Mouse (Mus musculus) testis, adult 2 months (tissue): ENCODE results near the gene Alyref2. TPM values are rescaled to one million over a fixed set of nuclear protein-coding genes. Genes with fewer than 3 reads are reported as not detected.

ENCODE experiments used
- H3K27ac ChIP-seq: fragments of 200-500 bp; 2 replicates; pipeline ENCODE4 v1.5.1; 2012; ENCODE audit warnings: low read depth, low read length; ENCODE audit not compliant: control insufficient read depth, insufficient read depth
- H3K27me3 ChIP-seq: fragments of 200-500 bp; 2 replicates; pipeline ENCODE4 v1.6.1; 2012; ENCODE audit warnings: mild to moderate bottlenecking, low read length, moderate library complexity; ENCODE audit not compliant: control insufficient read depth, insufficient read depth
- H3K36me3 ChIP-seq: fragments of 200-500 bp; 2 replicates; pipeline ENCODE4 v1.6.1; 2012; ENCODE audit warnings: mild to moderate bottlenecking, low read length; ENCODE audit not compliant: control insufficient read depth, insufficient read depth
- H3K4me1 ChIP-seq: fragments of 200-500 bp; 2 replicates; pipeline ENCODE4 v1.6.1; 2012; ENCODE audit warnings: low read length; ENCODE audit not compliant: control insufficient read depth, insufficient read depth
- H3K4me3 ChIP-seq: fragments of 200-500 bp; 2 replicates; pipeline ENCODE4 v1.5.1; 2012; ENCODE audit warnings: low read depth, mild to moderate bottlenecking, low read length, moderate library complexity, mixed read lengths; ENCODE audit not compliant: control insufficient read depth
- CTCF ChIP-seq: fragments of 200-500 bp; IDR thresholded peaks from 2 replicates; pipeline ENCODE4 v1.5.1; 2012; ENCODE audit warnings: low read depth, mild to moderate bottlenecking, inconsistent platforms, low read length, moderate library complexity; ENCODE audit not compliant: control insufficient read depth, insufficient read depth, insufficient replicate concordance
- POLR2A ChIP-seq: fragments of 200-500 bp; IDR thresholded peaks from 2 replicates; pipeline ENCODE4 v1.6.1; 2012; ENCODE audit warnings: low read depth, mild to moderate bottlenecking, inconsistent platforms, low read length, moderate library complexity; ENCODE audit not compliant: control insufficient read depth
- polyA plus RNA-seq: library from polyadenylated mRNA; depleted of rRNA; stranded (reverse); fragments of >200 nt; gene quantifications from 2 replicates; pipeline ENCODE4 v1.2.3, GENCODE M21; 2012

Gene Alyref2
- polyA plus RNA-seq, 1 experiment, result 2.2 TPM

DNA sequence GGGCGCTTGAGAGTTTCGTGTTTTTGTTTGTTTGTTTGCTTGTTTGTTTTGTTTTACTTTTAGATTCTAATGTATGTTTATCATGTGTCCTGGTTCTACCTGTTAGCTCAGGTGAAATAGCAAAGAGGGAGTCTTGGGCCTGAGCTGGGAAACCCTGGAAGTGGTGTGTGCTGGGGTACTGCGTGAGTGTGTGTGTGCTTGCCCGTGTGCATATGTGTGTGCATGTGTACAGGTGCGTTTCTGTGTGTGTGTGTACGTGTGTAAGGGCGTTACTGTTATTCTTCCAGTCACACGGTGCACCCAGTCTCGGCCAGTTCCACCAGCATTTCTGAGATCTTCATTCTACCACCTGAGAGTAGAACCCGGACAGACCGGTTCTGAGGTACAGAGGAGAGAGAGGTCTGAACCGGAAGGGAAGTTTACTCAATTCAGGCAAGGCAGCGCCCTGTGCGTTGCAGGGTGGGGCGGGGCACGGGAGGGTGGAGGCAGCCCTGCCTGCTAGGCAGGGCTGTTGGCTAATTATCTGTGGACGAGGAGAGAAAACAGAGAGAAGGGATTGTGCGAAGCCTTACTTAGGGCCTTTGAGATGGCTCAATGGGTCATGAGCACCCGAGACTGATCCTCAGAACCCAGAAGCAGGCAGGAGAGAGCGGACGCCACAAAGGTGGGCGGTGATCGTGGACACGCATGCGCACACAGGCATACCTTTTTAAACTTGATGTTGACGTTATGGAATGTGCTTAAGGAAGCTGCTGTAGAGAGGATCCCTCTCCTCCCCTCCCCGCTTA is 25.3 kb upstream of the Alyref2 start:
- H3K4me1 ChIP-seq, result peaks cover 9% of the 10 kb centered on the region
- H3K36me3 ChIP-seq, result no peaks in the 10 kb centered on the region
- H3K4me3 ChIP-seq, result peak overlapping the region; percentile 53
- TF ChIP-seq POLR2A, result no peak
- no peak for TF ChIP-seq CTCF
- H3K27ac ChIP-seq, result no peak overlapping the region
- no peaks in the 10 kb centered on the region for H3K27me3 ChIP-seq

DNA sequence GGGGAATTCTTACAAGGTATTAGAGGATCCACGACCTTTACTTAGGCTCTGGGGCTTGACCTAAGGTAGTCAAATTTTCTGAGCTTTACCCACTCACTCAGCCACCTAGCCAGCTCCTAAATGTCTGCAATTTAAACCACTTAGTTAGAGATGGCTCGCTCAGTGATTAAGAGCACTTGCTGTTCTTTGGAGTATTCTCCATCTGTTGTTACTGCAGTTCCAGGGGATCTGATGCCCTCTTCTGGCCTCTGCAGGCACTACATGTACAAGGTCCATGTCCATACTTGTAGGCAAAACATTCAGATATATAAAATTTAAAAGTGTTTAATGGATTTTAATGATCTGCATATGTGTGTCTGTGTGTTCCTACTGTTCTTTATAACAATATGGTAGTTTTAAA is 24.3 kb upstream of the Alyref2 start:
- TF ChIP-seq POLR2A, result no peak
- TF ChIP-seq CTCF, result no peak
- H3K4me1 ChIP-seq, result peaks cover 9% of the 10 kb centered on the region
- H3K4me3 ChIP-seq, result no peak overlapping the region
- no peak overlapping the region for H3K27ac ChIP-seq
- no peaks in the 10 kb centered on the region for H3K36me3 ChIP-seq
- no peaks in the 10 kb centered on the region for H3K27me3 ChIP-seq

DNA sequence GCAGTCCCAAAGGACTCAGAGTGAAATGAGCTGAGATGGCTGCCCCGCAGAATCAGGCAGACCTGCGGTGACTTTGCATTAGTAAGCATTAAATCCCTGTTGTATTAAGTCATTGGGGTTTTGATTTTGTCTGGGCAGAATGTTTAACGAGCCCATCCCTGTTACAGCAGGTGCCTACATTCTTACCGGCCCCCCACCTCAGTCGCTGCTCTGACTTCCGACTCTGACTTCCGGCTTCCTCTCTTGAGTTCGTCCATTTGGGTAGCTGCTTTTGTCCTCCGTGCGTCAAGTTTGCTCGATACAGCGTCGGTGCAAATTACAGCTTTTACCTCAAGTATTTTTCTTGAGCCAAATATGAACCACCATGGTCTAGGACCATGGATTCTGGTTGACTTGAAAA is 9.0 kb upstream of the Alyref2 start:
- TF ChIP-seq POLR2A (no peak), CTCF (no peak)
- peak overlapping the region; percentile 29 for H3K4me3 ChIP-seq
- H3K4me1 ChIP-seq, result no peaks in the 10 kb centered on the region
- no peaks in the 10 kb centered on the region for H3K36me3 ChIP-seq
- no peak overlapping the region for H3K27ac ChIP-seq
- no peaks in the 10 kb centered on the region for H3K27me3 ChIP-seq

DNA sequence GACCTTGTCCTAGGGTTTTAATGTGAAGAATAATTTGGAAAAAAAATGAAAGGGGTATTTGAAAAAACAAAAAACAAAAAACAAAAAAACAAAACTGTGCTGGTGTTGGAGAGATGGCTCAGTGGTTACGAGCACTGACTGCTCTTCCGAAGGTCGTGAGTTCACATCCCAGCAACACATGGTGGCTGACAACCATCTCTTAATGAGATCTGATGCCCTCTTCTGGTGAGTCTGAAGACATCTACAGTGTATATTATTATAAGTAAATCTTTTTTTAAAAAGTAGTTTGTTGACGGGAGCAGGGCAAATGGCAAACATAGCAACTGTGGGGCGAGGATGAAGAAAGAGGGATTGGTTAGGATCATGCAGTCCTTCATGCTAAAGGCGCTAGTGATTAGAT is 7.9 kb upstream of the Alyref2 start:
- Histone ChIP-seq H3K27ac (no peak overlapping the region), H3K27me3 (no peaks in the 10 kb centered on the region), H3K36me3 (no peaks in the 10 kb centered on the region), H3K4me1 (no peaks in the 10 kb centered on the region), H3K4me3 (no peak overlapping the region)
- TF ChIP-seq POLR2A (no peak), CTCF (no peak)

DNA sequence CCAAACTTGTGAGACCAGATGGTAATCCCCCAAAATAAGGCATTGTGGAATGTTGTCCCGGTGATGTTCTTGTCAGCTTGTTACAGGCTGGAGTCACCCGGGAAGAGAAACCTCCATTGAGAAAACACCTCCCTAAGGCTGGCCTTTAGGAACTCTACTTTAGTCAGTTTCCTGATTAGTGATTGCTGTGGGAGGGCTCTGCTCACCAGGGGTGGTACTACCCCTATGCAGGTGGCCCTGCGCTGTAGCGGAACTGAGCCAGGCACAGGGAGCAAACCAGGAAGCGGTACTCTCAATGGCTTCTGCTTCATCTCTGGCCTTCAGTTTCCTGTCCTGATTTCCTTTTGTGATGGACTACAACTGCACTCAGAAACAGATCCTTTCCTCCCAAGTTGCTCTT is 3.4 kb upstream of the Alyref2 start:
- no peaks in the 10 kb centered on the region for H3K27me3 ChIP-seq
- H3K27ac ChIP-seq, result no peak overlapping the region
- H3K4me1 ChIP-seq, result peaks cover 4% of the 10 kb centered on the region; the same call in 1 of the 2 replicates

DNA sequence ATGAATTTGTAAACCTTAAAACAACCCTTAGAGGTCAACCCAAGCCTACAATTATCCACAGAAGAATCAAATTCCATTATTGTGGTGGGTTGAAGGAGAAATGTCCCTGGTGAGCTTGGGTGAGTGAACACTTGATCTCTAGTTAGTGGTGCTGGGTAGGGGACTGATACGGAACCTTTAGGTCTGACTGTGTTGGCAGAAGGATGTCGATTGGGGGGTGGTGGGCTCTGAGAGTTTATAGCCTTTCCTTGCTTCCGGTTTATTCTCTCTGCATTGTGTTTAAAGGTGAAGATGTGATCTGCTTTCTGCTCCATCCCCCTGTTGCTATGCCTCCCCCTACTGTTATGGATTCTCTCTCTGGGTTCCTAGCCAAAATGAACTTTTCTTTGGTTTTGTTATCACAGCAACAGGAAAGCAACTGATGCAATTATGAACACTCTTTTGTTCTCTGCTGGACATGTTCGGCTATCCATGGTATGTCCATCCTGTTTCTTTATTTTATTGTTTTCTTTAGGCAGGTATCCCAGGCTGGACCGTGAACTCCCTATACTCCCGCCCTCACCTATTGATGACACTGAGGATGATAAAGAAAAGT is 2.2 kb upstream of the Alyref2 start:
- Histone ChIP-seq H3K4me1 (peaks cover 4% of the 10 kb centered on the region; the same call in 1 of the 2 replicates), H3K27ac (no peak overlapping the region), H3K27me3 (no peaks in the 10 kb centered on the region), H3K4me3 (no peak overlapping the region), H3K36me3 (no peaks in the 10 kb centered on the region)
- TF ChIP-seq POLR2A (no peak), CTCF (no peak)

More for the DNA sequence above, 3.4 kb upstream of the Alyref2 start:
- TF ChIP-seq CTCF (no peak), POLR2A (no peak)
- H3K36me3 ChIP-seq, result no peaks in the 10 kb centered on the region
- no peak overlapping the region for H3K4me3 ChIP-seq

DNA sequence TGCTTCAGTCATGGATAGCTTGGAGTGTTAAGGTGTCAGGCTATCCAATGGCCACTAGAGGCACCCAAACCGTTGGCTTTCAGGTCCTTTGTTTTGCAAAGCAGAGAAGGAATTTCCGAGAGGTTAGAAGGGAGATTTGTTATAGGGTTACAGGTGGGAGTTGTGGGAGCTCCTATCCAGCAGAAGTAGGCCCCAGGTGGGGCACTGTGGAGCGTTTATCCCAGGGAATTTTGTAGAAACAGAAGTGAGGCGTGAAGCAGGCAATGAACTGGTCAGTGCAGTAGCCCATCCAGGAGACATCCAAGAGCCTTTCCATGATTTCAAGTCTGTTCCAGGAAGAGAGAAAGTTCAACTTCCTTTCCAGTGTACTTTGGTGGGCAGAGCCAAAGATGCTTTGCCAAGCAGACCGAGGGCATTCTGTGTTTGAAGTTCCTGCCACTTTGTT is 1.6 kb upstream of the Alyref2 start:
- Histone ChIP-seq H3K27ac (no peak overlapping the region; the same call in 1 of the 2 replicates), H3K36me3 (no peaks in the 10 kb centered on the region), H3K4me1 (peaks cover 4% of the 10 kb centered on the region; the same call in 1 of the 2 replicates), H3K4me3 (no peak overlapping the region), H3K27me3 (no peaks in the 10 kb centered on the region)
- no peak for TF ChIP-seq CTCF
- TF ChIP-seq POLR2A, result no peak
